Mouse (Mus musculus) ES-Bruce4 (cell line): ENCODE data around the gene Aff3. TPM values are rescaled to one million over a fixed set of nuclear protein-coding genes. Genes with fewer than 3 reads are reported as not detected.

Experiments
- H3K27ac ChIP-seq: 2 replicates; pipeline ENCODE4 v1.5.1; 2012; ENCODE audit warnings: low read length, inconsistent platforms; ENCODE audit not compliant: insufficient read depth
- H3K27me3 ChIP-seq: 2 replicates; pipeline ENCODE4 v1.6.1; 2012; ENCODE audit warnings: mild to moderate bottlenecking, low read length, inconsistent platforms; ENCODE audit not compliant: control insufficient read depth, poor library complexity, insufficient read depth, severe bottlenecking
- H3K36me3 ChIP-seq: 2 replicates; pipeline ENCODE4 v1.6.1; 2012; ENCODE audit warnings: inconsistent platforms, mild to moderate bottlenecking, low read length, moderate library complexity; ENCODE audit not compliant: control insufficient read depth, poor library complexity, insufficient read depth, severe bottlenecking
- H3K4me1 ChIP-seq: one replicate; pipeline ENCODE4 v1.8.1; 2011; ENCODE audit warnings: low read length; ENCODE audit not compliant: control insufficient read depth, insufficient read depth
- H3K4me3 ChIP-seq: 2 replicates; pipeline ENCODE4 v1.5.1; 2011; ENCODE audit warnings: low read depth, mild to moderate bottlenecking, low read length
- H3K9ac ChIP-seq: 2 replicates; pipeline ENCODE4 v1.6.1; 2012; ENCODE audit warnings: low read depth, mild to moderate bottlenecking, inconsistent platforms; ENCODE audit not compliant: poor library complexity, severe bottlenecking
- H3K9me3 ChIP-seq: replicated peaks from 2 replicates; pipeline ENCODE4 v1.6.1; 2012; ENCODE audit warnings: mild to moderate bottlenecking, low read length, inconsistent platforms; ENCODE audit not compliant: control insufficient read depth, poor library complexity, insufficient read depth, severe bottlenecking
- CTCF ChIP-seq: IDR thresholded peaks from one replicate; pipeline ENCODE4 v1.8.1; 2011; ENCODE audit warnings: low read depth, low read length
- EP300 ChIP-seq: IDR thresholded peaks from 2 replicates; pipeline ENCODE4 v1.6.1; 2011; ENCODE audit warnings: low read depth, low read length; ENCODE audit not compliant: insufficient read depth
- POLR2A ChIP-seq: IDR thresholded peaks from one replicate; pipeline ENCODE4 v1.8.1; 2011; ENCODE audit warnings: low read length; ENCODE audit not compliant: insufficient read depth
- polyA plus RNA-seq: library from polyadenylated mRNA; stranded (reverse); fragments of >200 nt; gene quantifications from 2 replicates; pipeline ENCODE4 v1.2.4, GENCODE M21; 2011; ENCODE audit warnings: low read depth; ENCODE audit not compliant: missing spikeins, insufficient read depth, insufficient read length

The Aff3 gene
- polyA plus RNA-seq, 1 experiment, result 9.2 TPM

DNA sequence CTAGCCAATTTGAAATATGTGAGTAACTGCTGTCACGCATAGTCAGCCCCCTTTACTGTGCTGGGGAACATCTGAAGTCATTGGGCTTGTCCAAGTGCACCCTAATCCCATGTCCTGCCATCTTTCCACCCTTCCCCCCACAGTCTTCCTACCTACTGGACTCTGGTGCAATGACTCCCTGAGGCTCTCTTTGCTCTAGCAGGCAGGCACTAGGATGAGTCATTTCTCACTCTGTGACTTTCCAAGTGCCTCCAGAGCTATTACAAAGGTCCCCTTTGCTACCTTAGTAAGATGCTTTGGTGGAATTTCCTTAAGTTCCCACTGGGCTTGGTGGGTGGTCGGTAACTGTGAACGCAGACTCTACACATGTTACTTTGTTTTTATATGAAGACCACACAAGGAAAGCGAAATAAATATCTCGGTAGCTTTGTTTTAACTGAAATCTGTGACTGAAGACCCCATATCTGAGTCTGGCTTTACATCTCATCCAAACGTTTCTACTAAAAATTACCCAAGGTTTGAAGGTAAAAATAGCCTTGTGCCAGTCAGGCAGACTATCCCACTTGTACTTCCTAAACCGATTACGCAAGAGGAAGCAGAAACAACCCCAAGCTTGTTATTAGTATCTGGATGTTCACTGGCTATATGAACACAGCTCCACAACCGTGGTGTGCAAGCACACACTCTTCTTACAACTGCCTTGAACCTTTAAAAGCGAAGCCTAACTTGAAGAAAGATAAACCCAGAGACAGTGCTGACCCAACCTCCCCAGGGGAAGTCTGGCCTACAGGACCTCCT, 405.0 kb downstream of the Aff3 start:
- Histone ChIP-seq H3K9ac (no peak overlapping the region), H3K4me1 (no peaks in the 10 kb centered on the region), H3K4me3 (no peak overlapping the region), H3K36me3 (no peaks in the 10 kb centered on the region), H3K27ac (no peak overlapping the region), H3K27me3 (no peaks in the 10 kb centered on the region), H3K9me3 (no peaks in the 10 kb centered on the region)
- TF ChIP-seq POLR2A, result no peak
- no peak for TF ChIP-seq CTCF
- no peak for TF ChIP-seq EP300

- H3K9ac ChIP-seq, result no peak overlapping the region
- H3K4me3 ChIP-seq, result no peak overlapping the region
- TF ChIP-seq CTCF (no peak), EP300 (no peak), POLR2A (no peak)
- no peaks in the 10 kb centered on the region for H3K36me3 ChIP-seq
- H3K27ac ChIP-seq, result no peak overlapping the region
- H3K27me3 ChIP-seq, result no peaks in the 10 kb centered on the region
- no peaks in the 10 kb centered on the region for H3K9me3 ChIP-seq
- no peaks in the 10 kb centered on the region for H3K4me1 ChIP-seq
Observed at GRCm38 (mm10) chr1:38254426-38254825, 410.3 kb downstream of the Aff3 start.

DNA sequence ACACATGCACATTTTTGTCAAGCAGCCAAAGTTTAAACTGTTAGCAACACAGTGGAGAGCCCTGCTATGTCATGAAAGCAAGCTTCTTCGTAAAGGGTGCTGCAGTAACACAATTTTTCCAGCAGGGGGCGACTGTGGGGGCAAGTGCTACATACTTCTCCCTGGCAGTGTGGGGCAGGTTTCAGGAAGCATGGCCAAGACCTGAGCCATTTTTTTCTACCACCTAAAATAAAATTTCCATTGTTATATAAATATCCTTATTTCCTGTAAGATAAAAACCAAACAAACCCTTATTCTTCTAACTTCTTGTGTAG, 412.0 kb downstream of the Aff3 start:
- H3K4me1 ChIP-seq, result no peaks in the 10 kb centered on the region
- TF ChIP-seq CTCF (peak; percentile 47), POLR2A (no peak), EP300 (no peak)

DNA sequence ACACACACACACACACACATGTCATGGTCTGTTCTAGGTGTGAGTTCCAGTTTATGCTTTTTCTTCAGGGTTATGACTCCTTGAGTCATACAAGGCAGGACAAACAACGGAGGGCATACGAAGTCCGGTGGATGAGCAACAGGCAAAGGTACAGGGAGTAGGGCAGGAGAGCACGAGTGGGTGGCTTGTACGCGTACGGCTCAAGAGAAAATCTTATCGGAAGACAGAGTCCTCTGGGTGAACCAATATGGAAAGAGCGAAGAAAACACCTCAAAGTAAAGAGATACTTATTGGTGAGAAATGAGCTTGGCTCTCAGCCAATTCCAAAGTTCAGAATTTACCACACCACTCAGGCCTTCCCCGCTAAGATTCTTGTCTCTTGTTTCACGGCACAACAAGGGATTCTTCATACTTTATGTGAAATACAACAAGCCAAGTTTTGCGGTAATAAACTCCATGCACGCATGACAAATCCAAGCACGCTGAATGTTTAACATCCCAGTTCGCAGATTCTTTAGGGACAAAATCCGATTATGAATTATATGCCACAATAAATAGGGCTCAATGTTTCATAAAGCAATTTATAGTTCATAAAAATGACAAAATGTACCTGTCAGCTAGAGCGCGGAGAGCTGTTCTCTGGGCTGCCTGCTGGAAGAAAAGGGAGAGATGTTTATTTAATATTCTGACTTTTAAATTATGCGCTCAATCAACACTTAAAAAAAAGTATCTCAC, 412.6 kb downstream of the Aff3 start:
- H3K9ac ChIP-seq, result no peak overlapping the region
- no peak overlapping the region for H3K4me3 ChIP-seq
- no peaks in the 10 kb centered on the region for H3K4me1 ChIP-seq
- TF ChIP-seq POLR2A (no peak), EP300 (no peak), CTCF (no peak)
- no peaks in the 10 kb centered on the region for H3K27me3 ChIP-seq
- no peaks in the 10 kb centered on the region for H3K36me3 ChIP-seq
- H3K27ac ChIP-seq, result no peak overlapping the region
- no peaks in the 10 kb centered on the region for H3K9me3 ChIP-seq

More for the DNA sequence above, 412.0 kb downstream of the Aff3 start:
- no peaks in the 10 kb centered on the region for H3K9me3 ChIP-seq
- no peaks in the 10 kb centered on the region for H3K36me3 ChIP-seq
- H3K27ac ChIP-seq, result no peak overlapping the region
- H3K27me3 ChIP-seq, result no peaks in the 10 kb centered on the region
- no peak overlapping the region for H3K9ac ChIP-seq
- no peak overlapping the region for H3K4me3 ChIP-seq

GRCm38 (mm10) chr1:38251448-38251847, 413.3 kb downstream of the Aff3 start:
- Histone ChIP-seq H3K36me3 (no peaks in the 10 kb centered on the region), H3K4me1 (no peaks in the 10 kb centered on the region), H3K27me3 (no peaks in the 10 kb centered on the region), H3K4me3 (no peak overlapping the region), H3K27ac (no peak overlapping the region), H3K9ac (no peak overlapping the region), H3K9me3 (no peaks in the 10 kb centered on the region)
- TF ChIP-seq EP300, result no peak
- TF ChIP-seq POLR2A, result no peak
- no peak for TF ChIP-seq CTCF

- Histone ChIP-seq H3K9ac (no peak overlapping the region), H3K36me3 (no peaks in the 10 kb centered on the region), H3K4me3 (no peak overlapping the region), H3K27ac (no peak overlapping the region), H3K27me3 (no peaks in the 10 kb centered on the region), H3K9me3 (no peaks in the 10 kb centered on the region), H3K4me1 (no peaks in the 10 kb centered on the region)
- no peak for TF ChIP-seq POLR2A
- TF ChIP-seq EP300, result no peak
- no peak for TF ChIP-seq CTCF
Observed at GRCm38 (mm10) chr1:38250246-38250645, 414.5 kb downstream of the Aff3 start.
